Mouse (Mus musculus) adrenal gland, postnatal 36 days (tissue): ENCODE measurements around the gene 4930572O03Rik. TPM values are rescaled to one million over a fixed set of nuclear protein-coding genes. Genes with fewer than 3 reads are reported as not detected.
A peak's percentile ranks its signal among the peaks of the same experiment; 100 is the strongest.
"Not testable (repeated sequence)": the region's sequence is repeated elsewhere in the genome, so short reads cannot be mapped to it uniquely, and the experiment has no call there.

Experiments used
- DNase-seq, 2 experiments: peaks; one replicate each; pipeline ENCODE4 v3.0.0; 2021; ENCODE audit warnings: mixed read lengths in 1 of 2
- long read RNA-seq, 2 experiments: library from polyadenylated mRNA; stranded (forward); transcript quantifications; one replicate each; pipeline ENCODE4 v2.0.0; 2021; ENCODE audit warnings: borderline sequencing depth in 2 of 2
- total RNA-seq, 2 experiments: library from RNA; stranded (reverse); gene quantifications; 2 replicates each; pipeline ENCODE4 v1.2.3; 2021

Gene 4930572O03Rik
- total RNA-seq: not detected
- long read RNA-seq, experiment 1: 0 reads
- long read RNA-seq, experiment 2: 0 reads

DNA sequence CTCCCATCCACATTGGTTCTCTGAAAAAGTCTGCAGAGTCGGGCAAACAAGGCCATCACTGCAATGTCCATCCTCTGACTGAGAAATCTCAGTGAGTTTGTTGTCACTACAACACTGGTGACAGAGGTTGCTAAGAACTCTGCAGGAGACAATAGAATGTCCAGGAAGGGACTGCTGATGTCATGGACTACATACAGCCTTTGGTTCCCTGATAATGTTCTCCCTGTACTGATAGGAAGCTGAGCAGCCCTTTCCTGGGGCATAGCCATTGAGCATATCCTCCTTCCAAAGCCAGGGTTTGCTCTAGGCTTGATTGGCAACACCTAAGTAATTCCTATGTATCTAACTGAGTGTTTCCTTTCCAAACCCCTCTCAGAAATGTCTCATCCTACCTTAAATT is at the start of gene 4930572O03Rik:
Gene 4930572O03Rik, minus strand, starts transcription at position 101 of the 400 bp plus-strand sequence.
- DNase-seq: not testable (repeated sequence)

GRCm38 (mm10) chr5:15702891-15703290 is 46.0 kb upstream of the 4930572O03Rik start:
- DNase-seq: peak; percentile 5 to 10

DNA sequence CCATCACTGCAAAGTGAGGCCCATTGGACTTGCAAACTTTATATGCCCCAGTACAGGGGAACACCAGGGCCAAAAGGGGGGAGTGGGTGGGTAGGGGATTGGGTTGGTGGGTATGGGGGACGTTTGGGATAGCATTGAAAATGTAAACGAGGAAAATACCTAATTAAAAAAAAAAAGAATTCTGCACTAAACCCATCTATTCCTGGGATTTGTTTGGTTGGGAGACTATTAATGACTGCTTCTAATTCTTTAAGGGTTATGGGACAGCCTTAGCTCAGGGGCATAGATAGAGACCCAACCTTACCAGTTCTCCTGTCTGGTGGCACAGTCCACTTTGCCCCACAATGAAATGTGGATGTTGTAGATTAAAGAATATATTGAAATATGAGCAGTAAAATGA is 40.9 kb upstream of the 4930572O03Rik start:
- not testable (repeated sequence) for DNase-seq

GRCm38 (mm10) chr5:15691849-15692248 is 35.0 kb upstream of the 4930572O03Rik start:
- DNase-seq: not testable (repeated sequence)

DNA sequence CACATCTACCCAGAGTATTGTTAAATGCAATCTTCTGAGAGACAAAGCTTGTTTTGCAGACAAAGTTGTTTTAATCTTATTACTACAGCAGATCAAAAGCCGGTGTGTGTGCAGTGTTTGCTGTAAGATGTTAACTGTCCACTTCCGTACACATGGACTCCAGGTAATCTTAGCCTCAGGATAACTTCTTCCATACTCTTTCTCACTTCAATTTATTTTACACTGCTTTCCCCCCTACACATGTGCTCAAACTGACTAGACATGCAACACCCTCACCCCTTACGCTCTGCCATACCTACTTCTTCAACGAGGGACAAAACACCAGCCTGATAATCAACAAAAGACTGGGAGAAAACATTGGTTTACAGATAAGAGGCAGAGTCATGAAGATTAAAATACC is 34.0 kb upstream of the 4930572O03Rik start:
- not testable (repeated sequence) for DNase-seq

- not testable (repeated sequence) for DNase-seq
Measured at GRCm38 (mm10) chr5:15689659-15690213, 32.9 kb upstream of the 4930572O03Rik start.

DNA sequence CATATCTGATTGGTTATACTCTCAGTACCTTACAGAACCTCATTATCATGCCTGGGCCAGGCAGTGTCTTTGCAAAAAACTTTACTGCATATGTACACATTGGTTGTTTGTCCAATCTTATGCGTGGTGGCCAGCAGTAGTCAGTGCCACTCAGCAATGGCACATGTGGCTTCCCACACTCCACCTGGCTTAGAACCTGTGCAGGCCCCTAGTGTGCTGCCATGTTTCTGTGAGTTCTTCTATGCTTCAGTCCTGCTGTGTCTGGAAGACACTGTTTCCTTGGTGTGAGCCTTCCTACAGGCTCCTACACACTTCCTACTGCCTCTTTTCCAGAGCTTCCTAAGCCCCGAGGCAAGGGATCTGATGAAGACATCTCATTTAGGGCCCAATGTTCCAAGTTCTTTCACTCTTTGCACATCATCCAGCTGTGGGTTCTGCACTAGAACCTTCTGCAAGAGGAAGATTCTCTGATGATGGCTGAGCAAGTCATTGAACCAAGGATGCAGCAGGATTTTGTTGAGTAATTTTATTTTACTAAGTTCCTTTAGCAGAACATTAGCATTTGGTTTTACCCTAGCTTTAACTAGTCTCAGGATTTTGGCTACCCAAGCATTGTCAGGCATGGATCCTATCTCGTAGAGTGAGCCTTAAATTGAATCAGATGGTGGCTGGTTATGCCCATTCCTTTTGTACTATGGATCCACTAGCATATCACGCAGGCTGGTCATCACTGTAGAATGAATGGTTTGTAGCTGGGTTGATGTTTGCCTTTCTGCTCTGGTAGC is 32.2 kb upstream of the 4930572O03Rik start:
- DNase-seq: not testable (repeated sequence)

GRCm38 (mm10) chr5:15681301-15682035 is 24.6 kb upstream of the 4930572O03Rik start:
- not testable (repeated sequence) for DNase-seq

GRCm38 (mm10) chr5:15679980-15680949 is 23.4 kb upstream of the 4930572O03Rik start:
- DNase-seq: not testable (repeated sequence)

GRCm38 (mm10) chr5:15678907-15679306 is 22.0 kb upstream of the 4930572O03Rik start:
- not testable (repeated sequence) for DNase-seq

- not testable (repeated sequence) for DNase-seq
Measured at GRCm38 (mm10) chr5:15677750-15678149, 20.9 kb upstream of the 4930572O03Rik start.

DNA sequence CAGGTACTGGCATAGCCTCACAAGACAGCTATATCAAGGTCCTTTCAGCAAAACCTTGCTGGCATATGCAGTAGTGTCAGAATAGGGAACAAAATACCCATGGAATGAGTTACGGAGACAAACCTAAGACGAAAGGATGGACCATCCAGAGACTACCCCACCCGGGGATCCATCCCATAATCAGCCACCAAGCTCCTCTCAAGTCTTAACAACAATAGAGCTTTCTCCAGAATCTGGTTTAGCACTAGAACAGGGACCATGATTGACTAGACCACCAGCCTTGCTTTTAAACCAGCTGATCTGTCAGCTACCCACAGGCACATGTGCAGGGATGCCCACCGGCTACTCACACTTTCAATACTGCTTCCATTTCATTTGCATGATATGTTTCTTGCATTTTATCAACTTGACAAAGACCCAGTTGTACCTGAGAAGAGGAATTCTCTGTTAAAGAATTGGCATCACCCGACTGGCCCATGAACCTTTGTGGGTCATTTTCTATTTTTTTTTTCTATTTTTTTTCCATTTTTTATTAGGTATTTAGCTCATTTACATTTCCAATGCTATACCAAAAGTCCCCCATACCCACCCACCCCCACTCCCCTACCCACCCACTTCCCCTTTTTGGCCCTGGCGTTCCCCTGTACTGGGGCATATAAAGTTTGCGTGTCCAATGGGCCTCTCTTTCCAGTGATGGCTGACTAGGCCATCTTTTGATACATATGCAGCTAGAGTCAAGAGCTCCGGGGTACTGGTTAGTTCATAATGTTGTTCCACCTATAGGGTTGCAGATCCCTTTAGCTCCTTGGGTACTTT is 17.8 kb upstream of the 4930572O03Rik start:
- not testable (repeated sequence) for DNase-seq

GRCm38 (mm10) chr5:15673989-15674388 is 17.1 kb upstream of the 4930572O03Rik start:
- DNase-seq: not testable (repeated sequence)

- DNase-seq: not testable (repeated sequence)
Measured at GRCm38 (mm10) chr5:15670789-15671188, 13.9 kb upstream of the 4930572O03Rik start.

DNA sequence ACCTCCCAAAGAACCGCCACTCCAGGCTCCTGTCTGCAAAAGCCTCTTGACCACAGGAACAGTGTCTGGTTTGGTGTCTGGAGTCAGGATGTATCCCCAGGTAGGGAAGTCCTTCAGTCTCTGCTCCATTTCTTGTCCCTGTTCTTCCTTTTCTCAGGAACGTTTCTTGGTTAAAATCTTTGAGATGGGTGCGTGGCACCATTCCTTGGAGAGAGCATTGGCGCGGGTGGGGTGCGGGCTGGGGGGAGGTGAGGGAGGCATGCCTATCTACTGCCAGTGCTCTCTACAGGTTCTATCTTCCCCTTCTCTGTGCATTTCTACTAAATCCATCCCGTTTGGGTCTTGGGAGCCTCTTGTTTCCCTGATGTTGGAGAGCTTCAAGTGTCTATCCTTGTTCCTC is 7.0 kb upstream of the 4930572O03Rik start:
- DNase-seq: not testable (repeated sequence)

DNA sequence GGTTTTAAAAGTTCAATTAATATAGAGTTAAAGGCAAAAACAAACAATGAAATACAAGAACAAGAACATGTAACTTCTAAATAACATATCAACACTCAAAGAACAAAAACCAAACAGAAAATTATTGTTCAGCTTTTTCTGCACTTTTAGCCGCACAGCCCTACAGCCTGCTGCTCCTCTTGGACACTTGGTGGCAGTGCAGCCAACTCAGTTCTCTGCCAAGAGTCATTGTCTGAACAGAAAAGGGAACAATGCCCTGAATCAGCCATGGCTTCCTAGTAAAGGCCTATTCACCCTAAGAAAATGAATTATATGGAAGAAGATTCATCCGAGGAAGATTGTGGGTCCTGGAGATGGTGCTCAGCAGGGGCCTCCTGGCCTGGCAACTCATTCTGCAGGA is 4.5 kb downstream of the 4930572O03Rik start:
- DNase-seq: peak in 1 of 2 experiments; percentile 7

- DNase-seq: not testable (repeated sequence)
Measured at GRCm38 (mm10) chr5:15645707-15646106, 11.2 kb downstream of the 4930572O03Rik start.

- DNase-seq: not testable (repeated sequence)
Measured at GRCm38 (mm10) chr5:15637637-15638036, 19.2 kb downstream of the 4930572O03Rik start.

DNA sequence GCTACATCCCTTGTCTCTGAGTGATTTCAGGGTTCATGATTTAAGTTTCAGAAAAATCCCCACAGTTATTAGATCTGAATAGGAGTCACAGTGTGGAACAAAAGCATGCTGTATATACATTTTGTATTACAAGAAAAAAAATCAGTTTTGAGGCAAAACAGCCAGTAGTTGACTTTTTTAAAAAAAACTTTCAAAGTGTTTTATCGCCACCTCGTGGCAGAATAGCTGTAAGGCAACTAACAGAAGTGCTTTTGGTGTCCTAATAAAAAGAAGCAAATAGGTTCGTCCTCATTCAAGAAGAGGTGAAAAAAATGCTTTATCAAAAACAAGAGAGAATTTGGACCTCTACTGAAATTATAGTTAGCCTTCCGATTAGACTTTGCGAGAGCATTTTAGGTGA is 26.8 kb downstream of the 4930572O03Rik start:
- not testable (repeated sequence) for DNase-seq

DNA sequence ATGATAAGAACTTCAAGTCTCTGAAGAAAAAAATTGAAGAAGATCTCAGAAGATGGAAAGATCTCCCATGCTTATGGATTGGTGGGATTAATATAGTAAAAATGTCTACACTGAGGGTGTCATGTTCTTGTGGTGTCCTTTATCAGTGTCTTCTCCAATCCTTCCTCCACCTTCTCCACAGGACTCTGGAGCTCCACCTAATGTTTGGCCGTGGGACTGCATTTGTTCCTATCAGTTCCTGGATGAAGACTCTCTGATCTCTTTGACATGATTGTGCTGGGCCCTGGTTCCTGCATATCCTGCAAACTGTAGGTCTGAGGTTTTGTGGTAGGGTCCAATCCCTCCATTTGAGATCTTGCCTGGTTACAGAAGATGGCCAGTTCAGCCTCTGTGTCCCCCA is 28.7 kb downstream of the 4930572O03Rik start:
- peak; percentile 44 to 48 for DNase-seq
